Mouse (Mus musculus): ENCODE measurements around the gene Gpr82. TPM values are rescaled to one million over a fixed set of nuclear protein-coding genes. Genes with fewer than 3 reads are reported as not detected.

The Gpr82 gene
- polyA plus RNA-seq, 1 experiment = not detected

GRCm38 (mm10) chrX:13659201-13659890 is 1.8 kb upstream of the Gpr82 start:
- Histone ChIP-seq H3K4me3 (ENCODE audit: insufficient read depth, poor library complexity, severe bottlenecking) (no peak overlapping the region), H3K79me3 (ENCODE audit: low read depth) (no peaks in the 10 kb centered on the region), H3K27me3 (ENCODE audit: control insufficient read depth, insufficient read depth, insufficient read length) (no peaks in the 10 kb centered on the region)

GRCm38 (mm10) chrX:13668867-13669266 is 7.7 kb downstream of the Gpr82 start:
- Histone ChIP-seq H3K27me3 (ENCODE audit: control insufficient read depth, insufficient read depth, insufficient read length) (no peaks in the 10 kb centered on the region), H3K36me3 (ENCODE audit: control insufficient read depth, insufficient read depth) (no peaks in the 10 kb centered on the region), H3K79me3 (ENCODE audit: low read depth) (no peaks in the 10 kb centered on the region), H3K79me2 (ENCODE audit: control insufficient read depth, insufficient read depth) (no peaks in the 10 kb centered on the region), H3ac (ENCODE audit: control insufficient read depth, insufficient read length, low read depth) (no peak overlapping the region), H3K4me3 (ENCODE audit: insufficient read depth, poor library complexity, severe bottlenecking) (no peak overlapping the region)
- no peak for TF ChIP-seq USF1 (IDR thresholded peaks at IDR 0.05; ENCODE audit: low read depth)
- TF ChIP-seq CTCF (IDR thresholded peaks at IDR 0.05; ENCODE audit: control insufficient read depth, insufficient read depth, insufficient read length) = no peak
- no peak for TF ChIP-seq MAX (IDR thresholded peaks at IDR 0.05)
- no peak for TF ChIP-seq MYOG (IDR thresholded peaks at IDR 0.05; ENCODE audit: control insufficient read depth, extremely low read depth, insufficient read length)
- TF ChIP-seq FOSL1 (IDR thresholded peaks at IDR 0.05; ENCODE audit: insufficient read depth, low read length, poor library complexity, severe bottlenecking) = no peak

More at GRCm38 (mm10) chrX:13659201-13659890, 1.8 kb upstream of the Gpr82 start:
- Histone ChIP-seq H3K79me2 (ENCODE audit: control insufficient read depth, insufficient read depth) (no peaks in the 10 kb centered on the region), H3K36me3 (ENCODE audit: control insufficient read depth, insufficient read depth) (no peaks in the 10 kb centered on the region), H3ac (ENCODE audit: control insufficient read depth, insufficient read length, low read depth) (no peak overlapping the region)
- TF ChIP-seq CEBPB (IDR thresholded peaks at IDR 0.05; ENCODE audit: low read depth) = no peak

- Histone ChIP-seq H3K79me2 (ENCODE audit: control insufficient read depth, insufficient read depth) (no peaks in the 10 kb centered on the region), H3K36me3 (ENCODE audit: control insufficient read depth, insufficient read depth) (no peaks in the 10 kb centered on the region), H3K27me3 (ENCODE audit: control insufficient read depth, insufficient read depth, insufficient read length) (no peaks in the 10 kb centered on the region), H3K79me3 (ENCODE audit: low read depth) (no peaks in the 10 kb centered on the region), H3ac (ENCODE audit: control insufficient read depth, insufficient read length, low read depth) (no peak overlapping the region), H3K4me3 (ENCODE audit: insufficient read depth, poor library complexity, severe bottlenecking) (no peak overlapping the region)
- no peak for TF ChIP-seq CEBPB (IDR thresholded peaks at IDR 0.05; ENCODE audit: low read depth)
- TF ChIP-seq MYOG (IDR thresholded peaks at IDR 0.05; ENCODE audit: control insufficient read depth, extremely low read depth, insufficient read length) = no peak
- no peak for TF ChIP-seq MYOD1 (IDR thresholded peaks at IDR 0.05; ENCODE audit: control insufficient read depth, insufficient read length, low read depth)
Observed at GRCm38 (mm10) chrX:13670342-13670741, 9.2 kb downstream of the Gpr82 start.

- Histone ChIP-seq H3K4me3 (ENCODE audit: insufficient read depth, poor library complexity, severe bottlenecking) (no peak overlapping the region), H3K27me3 (ENCODE audit: control insufficient read depth, insufficient read depth, insufficient read length) (no peaks in the 10 kb centered on the region), H3K36me3 (ENCODE audit: control insufficient read depth, insufficient read depth) (no peaks in the 10 kb centered on the region), H3K79me3 (ENCODE audit: low read depth) (no peaks in the 10 kb centered on the region), H3ac (ENCODE audit: control insufficient read depth, insufficient read length, low read depth) (no peak overlapping the region), H3K79me2 (ENCODE audit: control insufficient read depth, insufficient read depth) (no peaks in the 10 kb centered on the region)
- no peak for TF ChIP-seq MYOG (IDR thresholded peaks at IDR 0.05; ENCODE audit: control insufficient read depth, extremely low read depth, insufficient read length)
- TF ChIP-seq CTCF (IDR thresholded peaks at IDR 0.05; ENCODE audit: control insufficient read depth, insufficient read depth, insufficient read length) = no peak
- no peak for TF ChIP-seq MYOD1 (IDR thresholded peaks at IDR 0.05; ENCODE audit: control insufficient read depth, insufficient read length, low read depth)
- no peak for TF ChIP-seq CEBPB (IDR thresholded peaks at IDR 0.05; ENCODE audit: low read depth)
- TF ChIP-seq MAX (IDR thresholded peaks at IDR 0.05) = no peak
- no peak for TF ChIP-seq FOSL1 (IDR thresholded peaks at IDR 0.05; ENCODE audit: insufficient read depth, low read length, poor library complexity, severe bottlenecking)
- TF ChIP-seq USF1 (IDR thresholded peaks at IDR 0.05; ENCODE audit: low read depth) = no peak
Observed at GRCm38 (mm10) chrX:13673001-13673400, 11.8 kb downstream of the Gpr82 start.

GRCm38 (mm10) chrX:13681748-13682147 is 20.6 kb downstream of the Gpr82 start:
- Histone ChIP-seq H3K27me3 (ENCODE audit: control insufficient read depth, insufficient read depth, insufficient read length) (no peaks in the 10 kb centered on the region), H3ac (ENCODE audit: control insufficient read depth, insufficient read length, low read depth) (no peak overlapping the region), H3K79me3 (ENCODE audit: low read depth) (no peaks in the 10 kb centered on the region), H3K4me3 (ENCODE audit: insufficient read depth, poor library complexity, severe bottlenecking) (no peak overlapping the region), H3K36me3 (ENCODE audit: control insufficient read depth, insufficient read depth) (no peaks in the 10 kb centered on the region), H3K79me2 (ENCODE audit: control insufficient read depth, insufficient read depth) (no peaks in the 10 kb centered on the region)
- TF ChIP-seq CEBPB (IDR thresholded peaks at IDR 0.05; ENCODE audit: low read depth) = no peak
- no peak for TF ChIP-seq FOSL1 (IDR thresholded peaks at IDR 0.05; ENCODE audit: insufficient read depth, low read length, poor library complexity, severe bottlenecking)
- no peak for TF ChIP-seq MYOD1 (IDR thresholded peaks at IDR 0.05; ENCODE audit: control insufficient read depth, insufficient read length, low read depth)
- TF ChIP-seq USF1 (IDR thresholded peaks at IDR 0.05; ENCODE audit: low read depth) = no peak
- TF ChIP-seq CTCF (IDR thresholded peaks at IDR 0.05; ENCODE audit: control insufficient read depth, insufficient read depth, insufficient read length) = no peak
- no peak for TF ChIP-seq MYOG (IDR thresholded peaks at IDR 0.05; ENCODE audit: control insufficient read depth, extremely low read depth, insufficient read length)
- no peak for TF ChIP-seq MAX (IDR thresholded peaks at IDR 0.05)

GRCm38 (mm10) chrX:13686589-13686988 is 25.4 kb downstream of the Gpr82 start:
- no peaks in the 10 kb centered on the region for H3K79me2 ChIP-seq (ENCODE audit: control insufficient read depth, insufficient read depth)
- no peak overlapping the region for H3ac ChIP-seq (ENCODE audit: control insufficient read depth, insufficient read length, low read depth)
- no peaks in the 10 kb centered on the region for H3K36me3 ChIP-seq (ENCODE audit: control insufficient read depth, insufficient read depth)
- H3K4me3 ChIP-seq (ENCODE audit: insufficient read depth, poor library complexity, severe bottlenecking) = no peak overlapping the region
- no peaks in the 10 kb centered on the region for H3K27me3 ChIP-seq (ENCODE audit: control insufficient read depth, insufficient read depth, insufficient read length)
- H3K79me3 ChIP-seq (ENCODE audit: low read depth) = no peaks in the 10 kb centered on the region
- no peak for TF ChIP-seq USF1 (IDR thresholded peaks at IDR 0.05; ENCODE audit: low read depth)
- TF ChIP-seq MYOD1 (IDR thresholded peaks at IDR 0.05; ENCODE audit: control insufficient read depth, insufficient read length, low read depth) = no peak
- TF ChIP-seq MYOG (IDR thresholded peaks at IDR 0.05; ENCODE audit: control insufficient read depth, extremely low read depth, insufficient read length) = no peak
- no peak for TF ChIP-seq FOSL1 (IDR thresholded peaks at IDR 0.05; ENCODE audit: insufficient read depth, low read length, poor library complexity, severe bottlenecking)
- no peak for TF ChIP-seq CTCF (IDR thresholded peaks at IDR 0.05; ENCODE audit: control insufficient read depth, insufficient read depth, insufficient read length)
- TF ChIP-seq MAX (IDR thresholded peaks at IDR 0.05) = no peak
- no peak for TF ChIP-seq CEBPB (IDR thresholded peaks at IDR 0.05; ENCODE audit: low read depth)
